Mouse (Mus musculus) lung, adult 2 months (tissue): ENCODE results near the gene Smok3b.

Source experiments
- CTCF ChIP-seq: fragments of 200-500 bp; IDR thresholded peaks from 2 replicates; pipeline ENCODE4 v1.5.1; 2011; ENCODE audit warnings: mild to moderate bottlenecking, low read length, control low read depth; ENCODE audit not compliant: insufficient read depth
- POLR2A ChIP-seq: fragments of 200-500 bp; IDR thresholded peaks from 2 replicates; pipeline ENCODE4 v1.6.1; 2011; ENCODE audit warnings: low read depth, mild to moderate bottlenecking, control low read depth, low read length, borderline replicate concordance; ENCODE audit errors: extremely low read depth

- TF ChIP-seq CTCF, result no peak
- no peak for TF ChIP-seq POLR2A
Measured at GRCm38 (mm10) chr5:138083936-138084335, 62.7 kb downstream of the Smok3b start.
